Mouse (Mus musculus) induced T-regulatory cell, adult 2 months (primary cell): ENCODE results near the gene Olfr45.
"Not testable (repeated sequence)": the region's sequence is repeated elsewhere in the genome, so short reads cannot be mapped to it uniquely, and the experiment has no call there.

Source experiments
- DNase-seq: peaks from one replicate; pipeline ENCODE4 v3.0.0-alpha.2; 2012; ENCODE audit warnings: low read depth

Gene Olfr45

GRCm38 (mm10) chr7:140681651-140682050 lies at the start of gene Olfr45:
Gene Olfr45 (plus strand): TSS chr7:140681951.
- DNase-seq, result no peak

GRCm38 (mm10) chr7:140646152-140646551 lies 35.6 kb upstream of the Olfr45 start, which contains the start of gene Olfr53:
Gene Olfr53 (plus strand): TSS chr7:140646452.
- no peak for DNase-seq

GRCm38 (mm10) chr7:140659630-140660029 lies 22.1 kb upstream of the Olfr45 start, which contains the start of gene Olfr539:
Gene Olfr539 (plus strand): TSS chr7:140659930.
- no peak for DNase-seq

GRCm38 (mm10) chr7:140670693-140671092 lies 11.1 kb upstream of the Olfr45 start:
- DNase-seq, result not testable (repeated sequence)

- no peak for DNase-seq
Measured at GRCm38 (mm10) chr7:140675863-140676262, 5.9 kb upstream of the Olfr45 start.

- DNase-seq, result not testable (repeated sequence)
Measured at GRCm38 (mm10) chr7:140679591-140679990, 2.2 kb upstream of the Olfr45 start.

GRCm38 (mm10) chr7:140696967-140697366 lies 15.2 kb downstream of the Olfr45 start, which contains the start of gene Olfr541:
Gene Olfr541 (plus strand): TSS chr7:140697267.
- DNase-seq, result no peak

GRCm38 (mm10) chr7:140706348-140706747 lies 24.6 kb downstream of the Olfr45 start:
- no peak for DNase-seq

- DNase-seq, result no peak
Measured at GRCm38 (mm10) chr7:140707536-140708284, 26.0 kb downstream of the Olfr45 start.

- DNase-seq, result no peak
Measured at GRCm38 (mm10) chr7:140717155-140718055, 35.7 kb downstream of the Olfr45 start.

GRCm38 (mm10) chr7:140721095-140721494 lies 39.3 kb downstream of the Olfr45 start:
- no peak for DNase-seq

- no peak for DNase-seq
Measured at GRCm38 (mm10) chr7:140725558-140725957, 43.8 kb downstream of the Olfr45 start.

GRCm38 (mm10) chr7:140733162-140733561 lies 51.4 kb downstream of the Olfr45 start:
- no peak for DNase-seq
